Mouse (Mus musculus) cerebellum, adult 2 months (tissue): Measurements from ENCODE around the gene Art4.

Source experiments
- CTCF ChIP-seq: fragments of 200-500 bp; IDR thresholded peaks from 2 replicates; pipeline ENCODE4 v1.5.1; 2011; ENCODE audit warnings: low read depth, mild to moderate bottlenecking, control low read depth, low read length, moderate library complexity, borderline replicate concordance; ENCODE audit not compliant: insufficient read depth
- POLR2A ChIP-seq: fragments of 200-500 bp; IDR thresholded peaks from 2 replicates; pipeline ENCODE4 v1.6.1; 2011; ENCODE audit warnings: low read length, control low read depth, borderline replicate concordance; ENCODE audit not compliant: insufficient read depth

- TF ChIP-seq CTCF (no peak), POLR2A (no peak)
Measured at GRCm38 (mm10) chr6:136901010-136901409, 43.5 kb upstream of the Art4 start.
